Mouse (Mus musculus): ENCODE results near the gene Acr. TPM values are rescaled to one million over a fixed set of nuclear protein-coding genes. Genes with fewer than 3 reads are reported as not detected.

Gene Acr
- polyA plus RNA-seq, 1 experiment, result not detected

DNA sequence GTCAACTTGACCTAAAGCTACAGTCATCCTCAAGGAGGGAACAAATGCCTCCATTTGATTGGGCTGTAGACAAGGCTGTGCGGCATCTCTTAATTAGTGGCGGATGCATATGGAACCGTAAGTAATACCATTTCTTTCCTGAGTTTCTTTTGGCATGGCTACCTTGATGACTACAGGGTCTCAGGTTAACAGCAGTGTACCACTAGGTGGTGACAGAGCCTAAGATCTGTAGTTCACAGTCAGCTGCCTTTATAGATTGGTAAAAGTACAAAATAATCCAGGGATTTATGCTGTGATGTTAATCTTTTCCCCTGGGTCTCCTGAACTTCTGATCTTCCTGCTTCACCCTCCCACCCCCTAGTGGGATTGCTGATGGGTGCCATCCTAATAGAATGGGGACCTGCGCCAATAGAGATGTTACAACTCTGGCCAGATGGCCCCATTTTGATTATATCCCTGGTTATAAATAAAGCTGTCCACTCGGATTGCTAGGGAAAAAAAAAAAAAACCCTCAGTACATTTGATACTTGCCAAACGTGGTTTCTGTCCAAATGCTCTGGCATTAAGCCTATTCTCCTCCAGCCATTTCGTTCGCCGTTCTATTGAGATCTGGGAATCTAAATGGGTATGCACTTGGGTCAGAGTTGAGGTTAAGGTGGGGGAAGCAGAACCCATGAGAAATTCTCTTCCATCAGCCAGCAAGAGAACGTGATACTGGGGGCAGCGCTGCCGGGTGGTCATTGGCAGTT lies 37.9 kb downstream of the Acr start:
- H3ac ChIP-seq (ENCODE audit: control insufficient read depth, insufficient read length, low read depth), result no peak overlapping the region
- H3K79me3 ChIP-seq (ENCODE audit: low read depth), result no peaks in the 10 kb centered on the region
- no peak overlapping the region for H3K4me3 ChIP-seq (ENCODE audit: insufficient read depth, poor library complexity, severe bottlenecking)
- peaks cover 23% of the 10 kb centered on the region for H3K27me3 ChIP-seq (ENCODE audit: control insufficient read depth, insufficient read depth, insufficient read length)
- no peaks in the 10 kb centered on the region for H3K36me3 ChIP-seq (ENCODE audit: control insufficient read depth, insufficient read depth)
- H3K79me2 ChIP-seq (ENCODE audit: control insufficient read depth, insufficient read depth), result no peaks in the 10 kb centered on the region
- no peak for TF ChIP-seq MYOG (IDR thresholded peaks at IDR 0.05; ENCODE audit: control insufficient read depth, extremely low read depth, insufficient read length)
- TF ChIP-seq CEBPB (IDR thresholded peaks at IDR 0.05; ENCODE audit: low read depth), result no peak
- no peak for TF ChIP-seq CTCF (IDR thresholded peaks at IDR 0.05; ENCODE audit: control insufficient read depth, insufficient read depth, insufficient read length)
- no peak for TF ChIP-seq MYOD1 (IDR thresholded peaks at IDR 0.05; ENCODE audit: control insufficient read depth, insufficient read length, low read depth)
- no peak for TF ChIP-seq USF1 (IDR thresholded peaks at IDR 0.05; ENCODE audit: low read depth)
- no peak for TF ChIP-seq MAX (IDR thresholded peaks at IDR 0.05)
- TF ChIP-seq FOSL1 (IDR thresholded peaks at IDR 0.05; ENCODE audit: insufficient read depth, low read length, poor library complexity, severe bottlenecking), result no peak

- Histone ChIP-seq H3ac (ENCODE audit: control insufficient read depth, insufficient read length, low read depth) (no peak overlapping the region), H3K4me3 (ENCODE audit: insufficient read depth, poor library complexity, severe bottlenecking) (no peak overlapping the region), H3K27me3 (ENCODE audit: control insufficient read depth, insufficient read depth, insufficient read length) (peaks cover 23% of the 10 kb centered on the region), H3K36me3 (ENCODE audit: control insufficient read depth, insufficient read depth) (no peaks in the 10 kb centered on the region), H3K79me3 (ENCODE audit: low read depth) (no peaks in the 10 kb centered on the region), H3K79me2 (ENCODE audit: control insufficient read depth, insufficient read depth) (no peaks in the 10 kb centered on the region)
- no peak for TF ChIP-seq USF1 (IDR thresholded peaks at IDR 0.05; ENCODE audit: low read depth)
- TF ChIP-seq CEBPB (IDR thresholded peaks at IDR 0.05; ENCODE audit: low read depth), result no peak
- TF ChIP-seq MAX (IDR thresholded peaks at IDR 0.05), result no peak
- no peak for TF ChIP-seq FOSL1 (IDR thresholded peaks at IDR 0.05; ENCODE audit: insufficient read depth, low read length, poor library complexity, severe bottlenecking)
- no peak for TF ChIP-seq MYOD1 (IDR thresholded peaks at IDR 0.05; ENCODE audit: control insufficient read depth, insufficient read length, low read depth)
- TF ChIP-seq CTCF (IDR thresholded peaks at IDR 0.05; ENCODE audit: control insufficient read depth, insufficient read depth, insufficient read length), result no peak
- no peak for TF ChIP-seq MYOG (IDR thresholded peaks at IDR 0.05; ENCODE audit: control insufficient read depth, extremely low read depth, insufficient read length)
Observed at GRCm38 (mm10) chr15:89607480-89607879, 39.4 kb downstream of the Acr start.

GRCm38 (mm10) chr15:89607888-89608287 lies 39.8 kb downstream of the Acr start:
- no peaks in the 10 kb centered on the region for H3K79me2 ChIP-seq (ENCODE audit: control insufficient read depth, insufficient read depth)
- H3ac ChIP-seq (ENCODE audit: control insufficient read depth, insufficient read length, low read depth), result no peak overlapping the region
- no peaks in the 10 kb centered on the region for H3K79me3 ChIP-seq (ENCODE audit: low read depth)
- H3K36me3 ChIP-seq (ENCODE audit: control insufficient read depth, insufficient read depth), result no peaks in the 10 kb centered on the region
- TF ChIP-seq MYOG (IDR thresholded peaks at IDR 0.05; ENCODE audit: control insufficient read depth, extremely low read depth, insufficient read length), result no peak
- TF ChIP-seq FOSL1 (IDR thresholded peaks at IDR 0.05; ENCODE audit: insufficient read depth, low read length, poor library complexity, severe bottlenecking), result no peak
- TF ChIP-seq CTCF (IDR thresholded peaks at IDR 0.05; ENCODE audit: control insufficient read depth, insufficient read depth, insufficient read length), result no peak
- TF ChIP-seq MYOD1 (IDR thresholded peaks at IDR 0.05; ENCODE audit: control insufficient read depth, insufficient read length, low read depth), result no peak
- TF ChIP-seq USF1 (IDR thresholded peaks at IDR 0.05; ENCODE audit: low read depth), result no peak
- TF ChIP-seq MAX (IDR thresholded peaks at IDR 0.05), result no peak
- no peak for TF ChIP-seq CEBPB (IDR thresholded peaks at IDR 0.05; ENCODE audit: low read depth)
- H3K27me3 ChIP-seq (ENCODE audit: control insufficient read depth, insufficient read depth, insufficient read length), result peaks cover 23% of the 10 kb centered on the region
- no peak overlapping the region for H3K4me3 ChIP-seq (ENCODE audit: insufficient read depth, poor library complexity, severe bottlenecking)

GRCm38 (mm10) chr15:89622312-89622958 lies 54.3 kb downstream of the Acr start:
- no peaks in the 10 kb centered on the region for H3K27me3 ChIP-seq (ENCODE audit: control insufficient read depth, insufficient read depth, insufficient read length)
- no peaks in the 10 kb centered on the region for H3K79me3 ChIP-seq (ENCODE audit: low read depth)
- TF ChIP-seq CTCF (IDR thresholded peaks at IDR 0.05; ENCODE audit: control insufficient read depth, insufficient read depth, insufficient read length) (peak; percentile 84), MYOD1 (IDR thresholded peaks at IDR 0.05; ENCODE audit: control insufficient read depth, insufficient read length, low read depth) (no peak)

DNA sequence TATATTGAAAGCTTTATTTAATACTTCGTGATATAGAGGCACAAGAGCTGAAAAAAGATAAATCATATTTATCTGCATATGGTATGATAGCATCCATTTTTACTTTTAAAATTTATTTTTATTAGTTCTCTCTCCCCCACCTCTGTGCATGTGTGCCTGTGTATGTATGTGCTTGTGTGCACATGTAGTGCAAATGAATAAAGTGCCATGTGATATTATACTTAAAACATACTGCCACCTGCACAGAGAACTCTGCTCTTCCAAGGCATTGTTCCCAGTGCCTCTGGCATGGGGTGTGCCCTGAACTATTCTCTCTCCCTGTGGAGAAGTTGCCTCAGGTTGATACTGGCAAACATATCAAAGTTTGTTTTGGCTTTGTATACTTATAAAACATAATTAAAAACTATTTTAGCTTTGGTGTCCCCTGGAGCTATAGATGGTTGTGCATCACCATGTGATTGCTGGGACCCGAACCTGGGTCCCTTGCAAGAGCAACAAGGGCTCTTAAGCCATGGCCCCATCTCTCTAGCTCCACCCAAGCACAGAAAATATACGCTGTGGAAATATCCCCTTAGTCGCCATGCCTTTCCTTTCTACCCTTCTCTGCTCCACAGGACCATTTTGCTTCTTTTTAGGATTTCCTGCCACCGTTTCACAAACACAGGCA lies 55.0 kb downstream of the Acr start:
- Histone ChIP-seq H3K4me3 (ENCODE audit: insufficient read depth, poor library complexity, severe bottlenecking) (no peak overlapping the region), H3K79me2 (ENCODE audit: control insufficient read depth, insufficient read depth) (no peaks in the 10 kb centered on the region), H3K36me3 (ENCODE audit: control insufficient read depth, insufficient read depth) (no peaks in the 10 kb centered on the region), H3K79me3 (ENCODE audit: low read depth) (no peaks in the 10 kb centered on the region), H3ac (ENCODE audit: control insufficient read depth, insufficient read length, low read depth) (no peak overlapping the region), H3K27me3 (ENCODE audit: control insufficient read depth, insufficient read depth, insufficient read length) (no peaks in the 10 kb centered on the region)
- TF ChIP-seq MYOG (IDR thresholded peaks at IDR 0.05; ENCODE audit: control insufficient read depth, extremely low read depth, insufficient read length), result no peak
- TF ChIP-seq USF1 (IDR thresholded peaks at IDR 0.05; ENCODE audit: low read depth), result no peak
- no peak for TF ChIP-seq CEBPB (IDR thresholded peaks at IDR 0.05; ENCODE audit: low read depth)
- no peak for TF ChIP-seq MAX (IDR thresholded peaks at IDR 0.05)

More at GRCm38 (mm10) chr15:89622312-89622958, 54.3 kb downstream of the Acr start:
- Histone ChIP-seq H3K36me3 (ENCODE audit: control insufficient read depth, insufficient read depth) (no peaks in the 10 kb centered on the region), H3K4me3 (ENCODE audit: insufficient read depth, poor library complexity, severe bottlenecking) (no peak overlapping the region), H3K79me2 (ENCODE audit: control insufficient read depth, insufficient read depth) (no peaks in the 10 kb centered on the region), H3ac (ENCODE audit: control insufficient read depth, insufficient read length, low read depth) (no peak overlapping the region)
